Mouse (Mus musculus): ENCODE measurements at regions not wholly inside any gene's neighbourhood (a gene's known extent, or its start where the extent isn't known, plus 50 kb on each side); places are given as distances from the start of the nearest gene placed in this dataset.
"Not testable (repeated sequence)": the region's sequence is repeated elsewhere in the genome, so short reads cannot be mapped to it uniquely, and the experiment has no call there.

GRCm38 (mm10) chr14:36314673-36315072 is 220.0 kb downstream of the 4930474N05Rik start:
- TF ChIP-seq POLR2A (IDR thresholded peaks at IDR 0.05; ENCODE audit: low read depth, low read length); CTCF (IDR thresholded peaks at IDR 0.05; ENCODE audit: extremely low read depth, insufficient read depth, insufficient read length, insufficient replicate concordance): not testable (repeated sequence)
